Mouse (Mus musculus) olfactory bulb, adult 2 months (tissue): ENCODE data around the gene Abhd16b.

Experiments
- CTCF ChIP-seq: fragments of 200-500 bp; IDR thresholded peaks from 2 replicates; pipeline ENCODE4 v1.5.1; 2012; ENCODE audit warnings: low read depth, mild to moderate bottlenecking, low read length, moderate library complexity; ENCODE audit not compliant: insufficient read depth
- POLR2A ChIP-seq: fragments of 200-500 bp; IDR thresholded peaks from 2 replicates; pipeline ENCODE4 v1.6.1; 2012; ENCODE audit warnings: mild to moderate bottlenecking, low read depth, low read length, moderate library complexity; ENCODE audit not compliant: insufficient read depth

DNA sequence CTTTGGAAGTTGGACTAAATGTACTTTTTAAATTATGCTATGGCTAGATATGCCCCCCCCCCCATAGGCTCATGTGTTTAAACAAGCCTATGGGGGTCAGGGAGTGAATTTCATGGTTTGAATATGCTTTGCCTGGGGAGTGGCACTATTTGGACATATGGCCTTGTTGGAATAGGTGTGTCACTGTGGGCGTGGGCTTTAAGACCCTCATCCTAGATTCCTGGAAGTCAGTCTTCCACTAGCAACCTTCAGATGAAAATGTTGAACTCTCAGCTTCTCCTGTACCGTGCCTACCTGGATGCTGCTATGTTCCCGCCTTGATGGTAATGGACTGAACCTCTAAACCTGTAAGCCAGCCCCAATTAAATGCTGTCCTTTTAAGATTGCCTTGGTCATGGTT, 39.6 kb downstream of the Abhd16b start:
- no peak for TF ChIP-seq POLR2A
- TF ChIP-seq CTCF: no peak
